Mouse (Mus musculus) heart, adult 11 months (tissue): ENCODE measurements around the gene Gm20920.
"Not testable (repeated sequence)": the region's sequence is repeated elsewhere in the genome, so short reads cannot be mapped to it uniquely, and the experiment has no call there.

Experiments
- DNase-seq: peaks from one replicate; pipeline ENCODE4 v3.0.0; 2022

Gm20920 gene

DNA sequence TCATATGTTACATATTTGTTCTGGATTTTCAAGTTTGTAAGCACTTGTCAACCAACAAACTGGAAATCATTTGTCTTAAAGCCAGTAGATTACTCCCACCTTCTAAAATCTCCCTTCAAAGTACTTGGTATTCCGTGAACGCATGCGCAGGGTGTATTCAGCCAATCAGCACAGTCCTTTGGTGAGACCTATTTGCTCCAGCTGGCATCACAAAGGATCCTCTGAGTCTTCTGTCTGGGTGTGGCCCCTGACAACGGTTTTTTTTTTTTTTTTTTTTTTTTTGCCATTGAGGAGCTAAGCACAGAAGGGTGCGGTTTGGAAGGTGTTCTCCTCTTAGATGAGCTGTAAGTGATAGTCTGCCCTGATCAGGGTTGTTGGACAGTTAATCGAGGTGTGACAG lies at the start of gene Gm20920:
Gm20920 (plus strand) TSS at position 301 of the 400 bp plus-strand sequence.
- DNase-seq, result not testable (repeated sequence)
